Mouse (Mus musculus) liver, adult 2 months (tissue): ENCODE data around the gene Adss. TPM values are rescaled to one million over a fixed set of nuclear protein-coding genes. Genes with fewer than 3 reads are reported as not detected.
"Not testable (repeated sequence)": the region's sequence is repeated elsewhere in the genome, so short reads cannot be mapped to it uniquely, and the experiment has no call there.

Experiments
- DNase-seq: peaks from one replicate; pipeline ENCODE4 v3.0.0-alpha.2; 2011; ENCODE audit warnings: low read depth, low spot score; ENCODE audit errors: extremely low read depth
- H3K27ac ChIP-seq: fragments of 200-500 bp; replicated peaks from 2 replicates; pipeline ENCODE4 v1.5.1; 2012; ENCODE audit warnings: low read depth, mild to moderate bottlenecking, control low read depth, inconsistent platforms, low read length; ENCODE audit not compliant: insufficient read depth
- H3K27me3 ChIP-seq: fragments of 200-500 bp; 2 replicates; pipeline ENCODE4 v1.6.1; 2012; ENCODE audit warnings: mild to moderate bottlenecking, moderate library complexity, low read length, inconsistent platforms; ENCODE audit not compliant: control insufficient read depth, insufficient read depth
- H3K36me3 ChIP-seq: fragments of 200-500 bp; 2 replicates; pipeline ENCODE4 v1.6.1; 2012; ENCODE audit warnings: low read length, inconsistent platforms; ENCODE audit not compliant: control insufficient read depth, insufficient read depth
- H3K4me1 ChIP-seq: fragments of 200-500 bp; 2 replicates; pipeline ENCODE4 v1.6.1; 2011; ENCODE audit warnings: low read length; ENCODE audit not compliant: control insufficient read depth, insufficient read depth
- H3K4me3 ChIP-seq: fragments of 200-500 bp; 2 replicates; pipeline ENCODE4 v1.5.1; 2011; ENCODE audit warnings: low read depth, mild to moderate bottlenecking, control low read depth, low read length, moderate library complexity; ENCODE audit not compliant: insufficient read depth
- H3K79me2 ChIP-seq: fragments of 200-500 bp; 2 replicates; pipeline ENCODE4 v1.6.1; 2012; ENCODE audit warnings: inconsistent platforms, mild to moderate bottlenecking, low read length, moderate library complexity; ENCODE audit not compliant: control insufficient read depth, insufficient read depth
- H3K9ac ChIP-seq: fragments of 200-500 bp; 2 replicates; pipeline ENCODE4 v1.6.1; 2012; ENCODE audit warnings: low read depth, mild to moderate bottlenecking, control low read depth, inconsistent platforms, low read length
- CTCF ChIP-seq: fragments of 200-500 bp; IDR thresholded peaks from 2 replicates; pipeline ENCODE4 v1.5.1; 2011; ENCODE audit warnings: low read depth, low read length, control low read depth
- POLR2A ChIP-seq: fragments of 200-500 bp; IDR thresholded peaks from 2 replicates; pipeline ENCODE4 v1.6.1; 2011; ENCODE audit warnings: low read length, control low read depth; ENCODE audit not compliant: insufficient read depth; ENCODE audit errors: extremely low read depth
- WGBS: fragments of 180-500 bp; shearing (Covaris S2); methylation state at CpG from one replicate; pipeline ENCODE4 v1.1.7; 2018; 5-methylcytosine and 5-hydroxymethylcytosine counted together
- polyA plus RNA-seq: library from polyadenylated mRNA; depleted of rRNA; stranded (reverse); fragments of >200 nt; gene quantifications from 2 replicates; pipeline ENCODE4 v1.2.3, GENCODE M21; 2012; rRNA removed
- total RNA-seq: library from RNA; depleted of rRNA; stranded (reverse); fragments of >200 nt; gene quantifications from 2 replicates; pipeline ENCODE4 v1.2.3, GENCODE M21; 2014; rRNA removed

Gene Adss
- total RNA-seq (32.2 and 43.2 TPM in 2 replicates), polyA plus RNA-seq (11.1 and 11.4 TPM in 2 replicates)

GRCm38 (mm10) chr1:177796193-177796939 is at the start of gene Adss:
Adss (minus strand) TSS chr1:177796511.
- TF ChIP-seq POLR2A (peak; percentile 79), CTCF (no peak)
- under 1% methylated on average over 59 of the region's 64 CpGs for WGBS

GRCm38 (mm10) chr1:177845812-177846211 is 49.5 kb upstream of the Adss start:
- not testable (repeated sequence) for DNase-seq

More at GRCm38 (mm10) chr1:177796193-177796939, at the start of gene Adss:
- no peaks in the 10 kb centered on the region for H3K27me3 ChIP-seq
- H3K36me3 ChIP-seq = no peaks in the 10 kb centered on the region
- H3K4me1 ChIP-seq = peaks cover 6% of the 10 kb centered on the region
- peak within 1 kb of the TSS; percentile 93 for H3K4me3 ChIP-seq
- peaks cover 9% of the 10 kb centered on the region; the same call in 1 of the 2 replicates for H3K79me2 ChIP-seq
- peak; percentile 92 for DNase-seq
- H3K9ac ChIP-seq = peak within 1 kb of the TSS; percentile 98
- H3K27ac ChIP-seq = peak within 1 kb of the TSS; percentile 94

GRCm38 (mm10) chr1:177827776-177828175 is 31.5 kb upstream of the Adss start:
- not testable (repeated sequence) for H3K27ac ChIP-seq, H3K27me3 ChIP-seq, H3K9ac ChIP-seq, H3K36me3 ChIP-seq, H3K4me1 ChIP-seq, DNase-seq, H3K79me2 ChIP-seq, H3K4me3 ChIP-seq
- 78% methylated on average over 4 of the region's 4 CpGs for WGBS

More at GRCm38 (mm10) chr1:177845812-177846211, 49.5 kb upstream of the Adss start:
- TF ChIP-seq CTCF = peak; percentile 30; the same call in 1 of the 2 replicates
- H3K4me3 ChIP-seq, H3K36me3 ChIP-seq, H3K9ac ChIP-seq, H3K27ac ChIP-seq, H3K4me1 ChIP-seq, H3K79me2 ChIP-seq, H3K27me3 ChIP-seq: not testable (repeated sequence)
- 62% methylated on average over 3 of the region's 3 CpGs for WGBS

GRCm38 (mm10) chr1:177806772-177807171 is 10.5 kb upstream of the Adss start:
- H3K27me3 ChIP-seq, H3K9ac ChIP-seq, H3K36me3 ChIP-seq, H3K4me3 ChIP-seq, H3K4me1 ChIP-seq, H3K27ac ChIP-seq, H3K79me2 ChIP-seq: not testable (repeated sequence)
- WGBS = 40% methylated on average over 1 of the region's 1 CpGs
- peak; percentile 37 for DNase-seq

- Histone ChIP-seq H3K79me2 (no peaks in the 10 kb centered on the region), H3K4me1 (no peaks in the 10 kb centered on the region), H3K4me3 (no peak overlapping the region), H3K36me3 (no peaks in the 10 kb centered on the region), H3K27me3 (no peaks in the 10 kb centered on the region), H3K9ac (no peak overlapping the region), H3K27ac (no peak overlapping the region)
- WGBS = 37% methylated on average over 2 of the region's 2 CpGs
- DNase-seq = peak; percentile 50
- TF ChIP-seq CTCF = no peak
- no peak for TF ChIP-seq POLR2A
Observed at GRCm38 (mm10) chr1:177803511-177803910, 7.2 kb upstream of the Adss start.

- TF ChIP-seq POLR2A = no peak
- TF ChIP-seq CTCF = peak; percentile 26; the same call in 1 of the 2 replicates
- H3K79me2 ChIP-seq = peaks cover 9% of the 10 kb centered on the region; the same call in 1 of the 2 replicates
- H3K9ac ChIP-seq = no peak overlapping the region
- DNase-seq = peak; percentile 57
- H3K27me3 ChIP-seq = no peaks in the 10 kb centered on the region
- H3K4me1 ChIP-seq = peaks cover 6% of the 10 kb centered on the region
- H3K36me3 ChIP-seq = no peaks in the 10 kb centered on the region
- no peak overlapping the region for H3K27ac ChIP-seq
- 45% methylated on average over 8 of the region's 8 CpGs for WGBS
- no peak overlapping the region for H3K4me3 ChIP-seq
Observed at GRCm38 (mm10) chr1:177797151-177797755, 942 bp upstream of the Adss start.
